Mouse (Mus musculus) hindbrain, embryonic 14.5 days (tissue): ENCODE data around the gene Dchs2. TPM values are rescaled to one million over a fixed set of nuclear protein-coding genes. Genes with fewer than 3 reads are reported as not detected.

Source experiments
- ATAC-seq: fragments of 200-750 bp; cut with Nextera tagmentation; 2 replicates; pipeline ENCODE4 v1.8.0; 2017; ENCODE audit warnings: moderate number of reproducible peaks, mild to moderate bottlenecking, moderate TSS enrichment, moderate library complexity; ENCODE audit not compliant: low FRiP score
- DNase-seq: peaks from one replicate; pipeline ENCODE4 v3.0.0-alpha.2; 2015; ENCODE audit warnings: low spot score
- H3K27ac ChIP-seq: fragments of 300-500 bp; sonication (generic); 2 replicates; pipeline ENCODE4 v1.5.1; 2014; ENCODE audit warnings: mild to moderate bottlenecking, moderate library complexity
- H3K27me3 ChIP-seq: fragments of 300-500 bp; sonication (generic); 2 replicates; pipeline ENCODE4 v1.6.1; 2014; ENCODE audit warnings: mild to moderate bottlenecking, low read length, mixed read lengths; ENCODE audit not compliant: control insufficient read depth, insufficient read depth
- H3K36me3 ChIP-seq: fragments of 300-500 bp; sonication (generic); replicated peaks from 2 replicates; pipeline ENCODE4 v1.6.1; 2014; ENCODE audit not compliant: control insufficient read depth, insufficient read depth
- H3K4me1 ChIP-seq: fragments of 300-500 bp; sonication (generic); replicated peaks from 2 replicates; pipeline ENCODE4 v1.6.1; 2014; ENCODE audit warnings: antibody characterized with exemption, low read length, mixed read lengths; ENCODE audit not compliant: control insufficient read depth, insufficient read depth
- H3K4me2 ChIP-seq: fragments of 300-500 bp; sonication (generic); replicated peaks from 2 replicates; pipeline ENCODE4 v1.6.1; 2014; ENCODE audit warnings: mild to moderate bottlenecking, moderate library complexity
- H3K4me3 ChIP-seq: fragments of 300-500 bp; sonication (generic); replicated peaks from 2 replicates; pipeline ENCODE4 v1.5.1; 2014; ENCODE audit warnings: mild to moderate bottlenecking, low read length
- H3K9ac ChIP-seq: fragments of 300-500 bp; sonication (generic); 2 replicates; pipeline ENCODE4 v1.6.1; 2014
- H3K9me3 ChIP-seq: fragments of 300-500 bp; sonication (generic); 2 replicates; pipeline ENCODE4 v1.6.1; 2016; ENCODE audit warnings: low read length; ENCODE audit not compliant: control insufficient read depth
- WGBS: fragments of 180-500 bp; shearing (Covaris S2); extraction: QIAGEN DNeasy Blood & Tissue Kit; methylation state at CpG from one replicate; pipeline ENCODE4 v1.1.7; 2014; 5-methylcytosine and 5-hydroxymethylcytosine counted together
- polyA plus RNA-seq: library from polyadenylated mRNA; unstranded; fragments of >200 nt; fragmentation: Nextera tagmentation; extraction: Ambion mirVana; gene quantifications from 2 replicates; pipeline ENCODE4 v1.2.1, GENCODE M21; 2014

Gene Dchs2
- polyA plus RNA-seq, 1 experiment from 2014 or later, result 2.1 TPM

GRCm38 (mm10) chr3:83259421-83259820 lies 131.7 kb downstream of the Dchs2 start:
- DNase-seq, result no peak
- H3K4me1 ChIP-seq, result no peaks in the 10 kb centered on the region
- H3K36me3 ChIP-seq, result no peaks in the 10 kb centered on the region
- no peaks in the 10 kb centered on the region for H3K27me3 ChIP-seq
- no peak overlapping the region for H3K27ac ChIP-seq
- H3K4me3 ChIP-seq, result no peak overlapping the region
- no peaks in the 10 kb centered on the region for H3K9me3 ChIP-seq
- no peak overlapping the region for H3K4me2 ChIP-seq
- H3K9ac ChIP-seq, result no peak overlapping the region
- ATAC-seq, result no peak
- 61% methylated on average over 4 of the region's 4 CpGs for WGBS

- Histone ChIP-seq H3K4me3 (no peak overlapping the region), H3K27ac (no peak overlapping the region), H3K9ac (no peak overlapping the region), H3K4me2 (no peak overlapping the region), H3K36me3 (no peaks in the 10 kb centered on the region), H3K9me3 (no peaks in the 10 kb centered on the region), H3K27me3 (no peaks in the 10 kb centered on the region), H3K4me1 (no peaks in the 10 kb centered on the region)
- ATAC-seq (no peak), DNase-seq (no peak)
- 92% methylated on average over 4 of the region's 4 CpGs for WGBS
These were observed 138.3 kb downstream of the Dchs2 start for GRCm38 (mm10) chr3:83266009-83266408.

GRCm38 (mm10) chr3:83270228-83270627 lies 142.5 kb downstream of the Dchs2 start:
- DNase-seq, result no peak
- ATAC-seq, result no peak
- 86% methylated on average over 14 of the region's 14 CpGs for WGBS
- Histone ChIP-seq H3K9ac (no peak overlapping the region), H3K4me1 (no peaks in the 10 kb centered on the region), H3K4me2 (no peak overlapping the region), H3K27ac (no peak overlapping the region), H3K9me3 (no peaks in the 10 kb centered on the region), H3K4me3 (no peak overlapping the region), H3K27me3 (no peaks in the 10 kb centered on the region), H3K36me3 (no peaks in the 10 kb centered on the region)

- Histone ChIP-seq H3K9ac (no peak overlapping the region), H3K4me3 (no peak overlapping the region), H3K27me3 (no peaks in the 10 kb centered on the region), H3K27ac (no peak overlapping the region), H3K4me1 (no peaks in the 10 kb centered on the region), H3K4me2 (no peak overlapping the region), H3K36me3 (no peaks in the 10 kb centered on the region), H3K9me3 (no peaks in the 10 kb centered on the region)
- ATAC-seq (no peak), DNase-seq (no peak)
- 65% methylated on average over 9 of the region's 9 CpGs for WGBS
These were observed 143.2 kb downstream of the Dchs2 start for GRCm38 (mm10) chr3:83270982-83271381.

GRCm38 (mm10) chr3:83273555-83274244 lies 146.0 kb downstream of the Dchs2 start:
- peak; percentile 68 for ATAC-seq
- Histone ChIP-seq H3K36me3 (no peaks in the 10 kb centered on the region), H3K9ac (peak overlapping the region; percentile 18; the same call in 1 of the 2 replicates), H3K27me3 (no peaks in the 10 kb centered on the region), H3K4me2 (peak overlapping the region; percentile 47), H3K4me3 (peak overlapping the region; percentile 20), H3K9me3 (no peaks in the 10 kb centered on the region), H3K27ac (no peak overlapping the region), H3K4me1 (no peaks in the 10 kb centered on the region)
- WGBS, result 37% methylated on average over 19 of the region's 19 CpGs
- DNase-seq, result peak; percentile 94

GRCm38 (mm10) chr3:83275703-83276102 lies 148.0 kb downstream of the Dchs2 start:
- Histone ChIP-seq H3K9ac (no peak overlapping the region), H3K4me1 (no peaks in the 10 kb centered on the region), H3K4me3 (no peak overlapping the region), H3K4me2 (no peak overlapping the region), H3K27ac (no peak overlapping the region), H3K27me3 (no peaks in the 10 kb centered on the region), H3K9me3 (no peaks in the 10 kb centered on the region), H3K36me3 (no peaks in the 10 kb centered on the region)
- no peak for DNase-seq
- WGBS, result 76% methylated on average over 5 of the region's 5 CpGs
- ATAC-seq, result no peak

- Histone ChIP-seq H3K27me3 (no peaks in the 10 kb centered on the region), H3K9me3 (no peaks in the 10 kb centered on the region), H3K9ac (no peak overlapping the region), H3K36me3 (no peaks in the 10 kb centered on the region), H3K4me1 (no peaks in the 10 kb centered on the region), H3K4me2 (no peak overlapping the region), H3K4me3 (no peak overlapping the region), H3K27ac (no peak overlapping the region)
- ATAC-seq (no peak), DNase-seq (no peak)
- 82% methylated on average over 1 of the region's 1 CpGs for WGBS
These were observed 156.1 kb downstream of the Dchs2 start for GRCm38 (mm10) chr3:83283882-83284281.

GRCm38 (mm10) chr3:83286975-83287405 lies 159.2 kb downstream of the Dchs2 start:
- Histone ChIP-seq H3K4me2 (peak overlapping the region; percentile 72), H3K4me3 (peak overlapping the region; percentile 48), H3K4me1 (no peaks in the 10 kb centered on the region), H3K9ac (peak overlapping the region; percentile 70), H3K27ac (peak overlapping the region; percentile 47; the same call in 1 of the 2 replicates), H3K9me3 (no peaks in the 10 kb centered on the region), H3K36me3 (no peaks in the 10 kb centered on the region), H3K27me3 (no peaks in the 10 kb centered on the region)
- peak; percentile 85 for DNase-seq
- ATAC-seq, result peak; percentile 92
- 4% methylated on average over 11 of the region's 11 CpGs for WGBS

GRCm38 (mm10) chr3:83288118-83288840 lies 160.5 kb downstream of the Dchs2 start:
- no peak for ATAC-seq
- 67% methylated on average over 6 of the region's 6 CpGs for WGBS

More at GRCm38 (mm10) chr3:83288118-83288840, 160.5 kb downstream of the Dchs2 start:
- Histone ChIP-seq H3K4me1 (no peaks in the 10 kb centered on the region), H3K36me3 (no peaks in the 10 kb centered on the region), H3K4me3 (no peak overlapping the region), H3K27ac (no peak overlapping the region), H3K4me2 (no peak overlapping the region), H3K9me3 (no peaks in the 10 kb centered on the region), H3K27me3 (no peaks in the 10 kb centered on the region), H3K9ac (no peak overlapping the region)
- DNase-seq, result no peak
